Mouse (Mus musculus) left cerebral cortex, postnatal 4 days (tissue): ENCODE data around the gene Slc28a2. TPM values are rescaled to one million over a fixed set of nuclear protein-coding genes. Genes with fewer than 3 reads are reported as not detected.
"Not testable (repeated sequence)": the region's sequence is repeated elsewhere in the genome, so short reads cannot be mapped to it uniquely, and the experiment has no call there.

Experiments used
- DNase-seq: peaks from one replicate; pipeline ENCODE4 v3.0.0-alpha.2; 2022
- intact Hi-C: fragments of 180-260 bp; cut with DNase I; formaldehyde crosslinking; loops from one replicate; pipeline ENCODE4 v1.15.1; 2025
- total RNA-seq, 2 experiments: library from RNA; stranded (reverse); gene quantifications; 2 replicates each; pipeline ENCODE4 v1.2.3; 2021

Gene Slc28a2
- under 1 TPM in 1 of 2 experiments, not detected in 1; 0.20 TPM for total RNA-seq

- DNase-seq, intact Hi-C loops: not testable (repeated sequence)
These were observed at the start of gene Slc28a2 for GRCm38 (mm10) chr2:122426200-122426599. Gene Slc28a2, plus strand, starts transcription at chr2:122426477.

GRCm38 (mm10) chr2:122377215-122377674, 49.0 kb upstream of the Slc28a2 start:
- intact Hi-C loops: no loop called here

GRCm38 (mm10) chr2:122377751-122378246, 48.5 kb upstream of the Slc28a2 start:
- peak; percentile 68 for DNase-seq
- intact Hi-C loops: no loop called here

More at GRCm38 (mm10) chr2:122377215-122377674, 49.0 kb upstream of the Slc28a2 start:
- DNase-seq: peak; percentile 96

GRCm38 (mm10) chr2:122378421-122379291, 47.6 kb upstream of the Slc28a2 start:
- intact Hi-C loops: no loop called here
- DNase-seq: no peak

- intact Hi-C loops: no loop called here
- DNase-seq: no peak
These were observed 47.0 kb upstream of the Slc28a2 start for GRCm38 (mm10) chr2:122379292-122379650.

GRCm38 (mm10) chr2:122380768-122381311, 45.4 kb upstream of the Slc28a2 start:
- peak; percentile 63 for DNase-seq
- intact Hi-C loops: loop anchor here (2.0 to 10.0 kb wide), 2 partner anchors 178 to 244 kb away; no protein-coding TSS in a partner anchor

GRCm38 (mm10) chr2:122381329-122382103, 44.8 kb upstream of the Slc28a2 start:
- intact Hi-C loops: loop anchor here (2.0 to 10.0 kb wide), 2 partner anchors 177 to 243 kb away; no protein-coding TSS in a partner anchor
- no peak for DNase-seq

- intact Hi-C loops: loop anchor here (10.0 kb wide), 1 partner anchor 243 kb away; no protein-coding TSS in a partner anchor
These were observed 44.2 kb upstream of the Slc28a2 start for GRCm38 (mm10) chr2:122382121-122382520.

GRCm38 (mm10) chr2:122385095-122385494, 41.2 kb upstream of the Slc28a2 start:
- intact Hi-C loops: loop anchor here (10.0 kb wide), 1 partner anchor 240 kb away; no protein-coding TSS in a partner anchor
- DNase-seq: no peak

More at GRCm38 (mm10) chr2:122382121-122382520, 44.2 kb upstream of the Slc28a2 start:
- DNase-seq: no peak

GRCm38 (mm10) chr2:122387135-122387534, 39.1 kb upstream of the Slc28a2 start:
- DNase-seq: not testable (repeated sequence)
- intact Hi-C loops: loop anchor here (10.0 kb wide), 1 partner anchor 238 kb away; no protein-coding TSS in a partner anchor

- no peak for DNase-seq
- intact Hi-C loops: loop anchor here (5.0 kb wide), 1 partner anchor 81 kb away; no protein-coding TSS in a partner anchor
These were observed 30.1 kb upstream of the Slc28a2 start for GRCm38 (mm10) chr2:122396150-122396549.

GRCm38 (mm10) chr2:122407607-122408006, 18.7 kb upstream of the Slc28a2 start:
- intact Hi-C loops: no loop called here
- no peak for DNase-seq

- intact Hi-C loops: no loop called here
- DNase-seq: no peak
These were observed 17.3 kb upstream of the Slc28a2 start for GRCm38 (mm10) chr2:122408928-122409327.

GRCm38 (mm10) chr2:122426645-122427044, 368 bp downstream of the Slc28a2 start:
- DNase-seq, intact Hi-C loops: not testable (repeated sequence)

GRCm38 (mm10) chr2:122438706-122439482, 12.6 kb downstream of the Slc28a2 start:
- intact Hi-C loops: not testable (repeated sequence)

GRCm38 (mm10) chr2:122440521-122440920, 14.2 kb downstream of the Slc28a2 start:
- DNase-seq, intact Hi-C loops: not testable (repeated sequence)

More at GRCm38 (mm10) chr2:122438706-122439482, 12.6 kb downstream of the Slc28a2 start:
- not testable (repeated sequence) for DNase-seq

GRCm38 (mm10) chr2:122441000-122441933, 15.0 kb downstream of the Slc28a2 start:
- intact Hi-C loops: no loop called here

GRCm38 (mm10) chr2:122450351-122450750, 24.1 kb downstream of the Slc28a2 start:
- intact Hi-C loops: no loop called here

More at GRCm38 (mm10) chr2:122441000-122441933, 15.0 kb downstream of the Slc28a2 start:
- DNase-seq: no peak

More at GRCm38 (mm10) chr2:122450351-122450750, 24.1 kb downstream of the Slc28a2 start:
- DNase-seq: no peak
